Mouse (Mus musculus) kidney, adult 8-10 months (tissue): Measurements from ENCODE around the gene Wwp2.
A peak's percentile ranks its signal among the peaks of the same experiment; 100 is the strongest.

Experiments used
- DNase-seq, 2 experiments: peaks; one replicate each; pipeline ENCODE4 v3.0.0; 2022

Wwp2 gene

GRCm38 (mm10) chr8:107571486-107572135, 135.4 kb downstream of the Wwp2 start:
- peak; percentile 28 to 43 for DNase-seq

GRCm38 (mm10) chr8:107572497-107572896, 136.3 kb downstream of the Wwp2 start:
- peak; percentile 34 to 75 for DNase-seq

- DNase-seq: peak; percentile 30 to 35
Measured at GRCm38 (mm10) chr8:107574771-107575170, 138.6 kb downstream of the Wwp2 start.

- DNase-seq: peak; percentile 67 to 86
Measured at GRCm38 (mm10) chr8:107576702-107577101, 140.5 kb downstream of the Wwp2 start.

- DNase-seq: no peak
Measured at GRCm38 (mm10) chr8:107577640-107578039, 141.5 kb downstream of the Wwp2 start.

- no peak for DNase-seq
Measured at GRCm38 (mm10) chr8:107578132-107578531, 142.0 kb downstream of the Wwp2 start.

- DNase-seq: no peak
Measured at GRCm38 (mm10) chr8:107578541-107578940, 142.4 kb downstream of the Wwp2 start.

GRCm38 (mm10) chr8:107580879-107581278, 144.7 kb downstream of the Wwp2 start:
- DNase-seq: no peak

- DNase-seq: no peak
Measured at GRCm38 (mm10) chr8:107581536-107581935, 145.4 kb downstream of the Wwp2 start.

- DNase-seq: no peak
Measured at GRCm38 (mm10) chr8:107582136-107582535, 146.0 kb downstream of the Wwp2 start.

- DNase-seq: peak in 1 of 2 experiments; percentile 17
Measured at GRCm38 (mm10) chr8:107587429-107587994, 151.3 kb downstream of the Wwp2 start.

GRCm38 (mm10) chr8:107587995-107588780, 152.0 kb downstream of the Wwp2 start, which contains the start of gene Psmd7:
Gene Psmd7 (minus strand): TSS chr8:107588464.
- DNase-seq: peak; percentile 93 to 94

GRCm38 (mm10) chr8:107593967-107594729, 158.0 kb downstream of the Wwp2 start:
- DNase-seq: no peak

GRCm38 (mm10) chr8:107594817-107595216, 158.7 kb downstream of the Wwp2 start:
- DNase-seq: no peak

GRCm38 (mm10) chr8:107597731-107598130, 161.6 kb downstream of the Wwp2 start:
- DNase-seq: no peak

- DNase-seq: no peak
Measured at GRCm38 (mm10) chr8:107599691-107600090, 163.5 kb downstream of the Wwp2 start.

GRCm38 (mm10) chr8:107603026-107603425, 166.9 kb downstream of the Wwp2 start:
- DNase-seq: peak; percentile 28 to 54
